Mouse (Mus musculus): ENCODE results near the gene Zbtb16. TPM values are rescaled to one million over a fixed set of nuclear protein-coding genes. Genes with fewer than 3 reads are reported as not detected.
A peak's percentile ranks its signal among the peaks of the same experiment; 100 is the strongest.

Zbtb16 gene
- polyA plus RNA-seq, 1 experiment: 3.0 TPM

DNA sequence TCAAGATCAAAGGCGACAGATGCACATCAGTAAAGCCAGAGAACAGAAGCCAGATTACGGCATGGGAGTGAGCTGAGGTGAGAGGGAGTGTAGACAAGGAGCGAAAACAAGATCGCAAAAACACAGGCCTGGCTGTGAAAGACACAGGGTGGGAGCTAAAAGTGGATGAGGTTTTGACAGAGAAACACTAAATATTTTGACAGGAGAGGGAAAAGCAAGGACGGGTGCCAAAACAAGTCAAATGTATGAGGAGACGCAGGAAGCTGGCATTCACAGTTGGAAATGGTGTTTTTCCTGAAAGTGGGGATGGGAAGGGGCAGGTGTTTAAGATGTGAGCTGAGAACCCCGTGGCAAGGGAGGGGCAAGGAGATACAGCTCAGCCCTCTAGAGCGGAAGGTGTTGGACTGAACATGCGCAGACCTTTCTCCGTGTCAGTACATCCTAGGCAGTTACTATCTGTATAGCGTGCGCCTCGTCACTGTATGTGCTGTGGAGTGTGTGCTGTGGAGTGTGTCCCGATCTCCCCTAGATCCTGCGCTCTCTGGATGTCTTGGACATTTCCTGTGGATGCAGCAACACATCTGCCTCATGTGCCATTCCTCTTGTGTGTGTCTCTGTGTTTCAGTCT, 197.7 kb downstream of the Zbtb16 start:
- no peak for DNase-seq
- TF ChIP-seq CTCF (conservative IDR thresholded peaks at IDR 0.05; ENCODE audit: insufficient read depth, insufficient read length, low read depth, low read length) (no peak), POLR2A (IDR thresholded peaks at IDR 0.05; ENCODE audit: low read depth, low read length) (no peak)

DNA sequence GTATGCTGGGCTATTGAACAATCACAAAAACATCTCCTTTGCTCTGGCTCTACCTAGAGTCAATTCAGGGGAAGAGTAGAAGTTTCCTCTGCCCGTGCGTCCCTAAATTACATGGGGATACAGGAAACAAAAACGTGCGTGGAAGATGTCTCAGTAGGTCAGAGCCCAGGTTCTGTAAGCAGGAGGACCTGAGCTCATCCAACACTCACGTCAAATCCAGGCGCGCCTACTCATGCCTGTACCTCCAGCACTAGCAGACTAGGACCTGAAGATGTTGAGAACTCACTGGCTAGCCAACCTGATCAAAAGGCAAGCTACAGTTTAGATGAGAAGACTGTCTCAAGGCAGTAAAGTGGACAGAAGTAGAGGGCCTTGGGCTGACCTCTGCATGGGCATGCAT, 198.9 kb downstream of the Zbtb16 start:
- TF ChIP-seq POLR2A (IDR thresholded peaks at IDR 0.05; ENCODE audit: low read depth, low read length): no peak
- no peak for TF ChIP-seq CTCF (conservative IDR thresholded peaks at IDR 0.05; ENCODE audit: insufficient read depth, insufficient read length, low read depth, low read length)
- WGBS: 89% methylated on average over 7 of the region's 7 CpGs
- DNase-seq: no peak

More for the DNA sequence above, 197.7 kb downstream of the Zbtb16 start:
- H3K27me3 ChIP-seq (replicated peaks; ENCODE audit: control insufficient read depth, insufficient read depth, low read length): no peaks in the 10 kb centered on the region
- H3K4me3 ChIP-seq (ENCODE audit: insufficient read depth, low read depth, low read length): no peak overlapping the region
- 46% methylated on average over 15 of the region's 15 CpGs for WGBS
- H3K4me1 ChIP-seq (ENCODE audit: control insufficient read depth, insufficient read depth, low read length): no peaks in the 10 kb centered on the region
- H3K27ac ChIP-seq (ENCODE audit: insufficient read depth, low read depth, low read length): no peak overlapping the region
- no peaks in the 10 kb centered on the region for H3K36me3 ChIP-seq (ENCODE audit: control insufficient read depth, insufficient read depth, low read length)

DNA sequence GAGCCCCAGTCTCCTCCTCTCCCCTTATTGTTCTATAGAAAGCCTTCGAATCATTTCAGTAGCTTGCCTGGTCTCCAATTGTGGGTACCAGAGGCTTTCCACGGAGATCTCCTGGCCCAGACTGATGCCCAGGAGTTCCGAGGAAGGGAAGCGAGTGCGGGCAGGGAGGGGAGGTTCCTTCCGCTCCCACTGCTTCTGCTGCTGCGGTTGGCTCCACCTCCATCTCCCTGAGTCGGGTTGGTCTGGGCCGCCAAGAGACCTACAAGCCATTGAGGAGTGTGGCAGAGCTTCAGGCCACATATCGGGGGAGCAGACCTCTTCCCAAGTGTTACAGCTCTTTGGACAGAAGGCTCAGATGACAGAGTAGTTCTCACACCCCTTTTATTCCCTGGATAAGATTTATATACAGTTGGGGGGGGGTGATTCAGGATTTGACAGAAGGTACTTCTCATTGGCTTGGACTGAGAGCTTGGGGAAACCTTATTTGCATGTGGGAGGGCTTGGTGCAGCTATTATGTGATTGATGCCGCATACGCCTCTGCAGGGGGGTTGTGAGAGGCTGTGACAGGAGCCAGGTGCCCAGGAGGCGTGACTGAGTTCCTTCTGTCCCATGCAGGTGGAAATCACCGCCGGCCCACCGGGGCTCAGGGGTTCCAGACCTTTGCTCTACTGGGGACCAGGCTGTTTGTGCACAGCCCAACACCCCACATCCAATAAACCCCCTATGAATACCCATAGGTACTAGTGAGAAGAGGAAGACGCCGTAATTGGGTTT, 200.3 kb downstream of the Zbtb16 start:
- DNase-seq: no peak
- Histone ChIP-seq H3K4me1 (ENCODE audit: control insufficient read depth, insufficient read depth, low read length) (no peaks in the 10 kb centered on the region), H3K27ac (ENCODE audit: insufficient read depth, low read depth, low read length) (no peak overlapping the region), H3K36me3 (ENCODE audit: control insufficient read depth, insufficient read depth, low read length) (no peaks in the 10 kb centered on the region), H3K27me3 (replicated peaks; ENCODE audit: control insufficient read depth, insufficient read depth, low read length) (no peaks in the 10 kb centered on the region), H3K4me3 (ENCODE audit: insufficient read depth, low read depth, low read length) (no peak overlapping the region)
- no peak for TF ChIP-seq POLR2A (IDR thresholded peaks at IDR 0.05; ENCODE audit: low read depth, low read length)
- no peak for TF ChIP-seq CTCF (conservative IDR thresholded peaks at IDR 0.05; ENCODE audit: insufficient read depth, insufficient read length, low read depth, low read length)
- WGBS: 36% methylated on average over 18 of the region's 18 CpGs

More for the DNA sequence above, 198.9 kb downstream of the Zbtb16 start:
- no peaks in the 10 kb centered on the region for H3K27me3 ChIP-seq (replicated peaks; ENCODE audit: control insufficient read depth, insufficient read depth, low read length)
- no peaks in the 10 kb centered on the region for H3K4me1 ChIP-seq (ENCODE audit: control insufficient read depth, insufficient read depth, low read length)
- H3K4me3 ChIP-seq (ENCODE audit: insufficient read depth, low read depth, low read length): no peak overlapping the region
- no peak overlapping the region for H3K27ac ChIP-seq (ENCODE audit: insufficient read depth, low read depth, low read length)
- no peaks in the 10 kb centered on the region for H3K36me3 ChIP-seq (ENCODE audit: control insufficient read depth, insufficient read depth, low read length)

DNA sequence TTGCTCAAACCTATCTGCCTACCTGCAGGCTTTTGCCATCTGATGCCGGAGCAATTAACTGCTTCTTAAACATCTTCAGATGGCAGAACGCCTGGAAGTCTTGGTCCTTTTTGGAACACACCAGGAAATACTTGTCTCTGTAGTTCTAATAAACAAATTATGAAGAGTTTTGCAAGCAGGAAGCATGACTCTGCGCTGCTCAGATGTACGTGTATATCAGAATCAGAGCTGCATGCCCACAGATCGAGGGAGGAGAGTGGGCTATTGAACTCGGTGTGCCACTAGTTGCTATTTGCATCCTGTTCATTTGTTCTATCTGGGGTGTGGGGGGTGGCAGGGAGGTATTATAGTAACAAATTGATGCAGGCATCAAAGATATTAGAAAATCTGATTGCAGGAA, 202.9 kb downstream of the Zbtb16 start:
- no peak for TF ChIP-seq POLR2A (IDR thresholded peaks at IDR 0.05; ENCODE audit: low read depth, low read length)
- TF ChIP-seq CTCF (conservative IDR thresholded peaks at IDR 0.05; ENCODE audit: insufficient read depth, insufficient read length, low read depth, low read length): no peak
- H3K27ac ChIP-seq (ENCODE audit: insufficient read depth, low read depth, low read length): no peak overlapping the region
- no peaks in the 10 kb centered on the region for H3K27me3 ChIP-seq (replicated peaks; ENCODE audit: control insufficient read depth, insufficient read depth, low read length)
- no peaks in the 10 kb centered on the region for H3K36me3 ChIP-seq (ENCODE audit: control insufficient read depth, insufficient read depth, low read length)
- no peak for DNase-seq
- no peaks in the 10 kb centered on the region for H3K4me1 ChIP-seq (ENCODE audit: control insufficient read depth, insufficient read depth, low read length)
- no peak overlapping the region for H3K4me3 ChIP-seq (ENCODE audit: insufficient read depth, low read depth, low read length)
- WGBS: 83% methylated on average over 6 of the region's 6 CpGs

DNA sequence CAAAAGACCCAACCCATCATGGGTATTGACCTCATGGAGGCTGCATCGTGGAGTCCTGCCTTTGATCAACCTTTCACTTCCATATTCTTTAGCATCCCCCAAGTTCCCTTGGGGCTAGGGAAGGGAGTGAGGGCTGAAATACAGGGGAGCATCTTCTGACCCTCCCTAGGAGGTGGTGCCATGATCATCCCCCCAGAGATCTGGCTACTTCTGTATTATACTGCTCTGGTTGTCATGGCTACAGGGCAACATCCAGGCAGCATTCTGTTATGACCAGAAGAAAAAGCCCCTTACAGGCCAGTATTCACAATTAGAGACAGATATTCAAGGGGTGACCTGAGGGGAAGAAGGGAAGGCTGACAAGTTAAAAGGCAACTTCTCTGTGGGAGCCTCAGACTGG, 216.8 kb downstream of the Zbtb16 start:
- H3K27me3 ChIP-seq (replicated peaks; ENCODE audit: control insufficient read depth, insufficient read depth, low read length): no peaks in the 10 kb centered on the region
- H3K36me3 ChIP-seq (ENCODE audit: control insufficient read depth, insufficient read depth, low read length): no peaks in the 10 kb centered on the region
- no peaks in the 10 kb centered on the region for H3K4me1 ChIP-seq (ENCODE audit: control insufficient read depth, insufficient read depth, low read length)
- TF ChIP-seq POLR2A (IDR thresholded peaks at IDR 0.05; ENCODE audit: low read depth, low read length) (no peak), CTCF (conservative IDR thresholded peaks at IDR 0.05; ENCODE audit: insufficient read depth, insufficient read length, low read depth, low read length) (no peak)
- WGBS: 57% methylated on average over 1 of the region's 1 CpGs
- H3K4me3 ChIP-seq (ENCODE audit: insufficient read depth, low read depth, low read length): no peak overlapping the region
- DNase-seq: no peak
- H3K27ac ChIP-seq (ENCODE audit: insufficient read depth, low read depth, low read length): no peak overlapping the region

DNA sequence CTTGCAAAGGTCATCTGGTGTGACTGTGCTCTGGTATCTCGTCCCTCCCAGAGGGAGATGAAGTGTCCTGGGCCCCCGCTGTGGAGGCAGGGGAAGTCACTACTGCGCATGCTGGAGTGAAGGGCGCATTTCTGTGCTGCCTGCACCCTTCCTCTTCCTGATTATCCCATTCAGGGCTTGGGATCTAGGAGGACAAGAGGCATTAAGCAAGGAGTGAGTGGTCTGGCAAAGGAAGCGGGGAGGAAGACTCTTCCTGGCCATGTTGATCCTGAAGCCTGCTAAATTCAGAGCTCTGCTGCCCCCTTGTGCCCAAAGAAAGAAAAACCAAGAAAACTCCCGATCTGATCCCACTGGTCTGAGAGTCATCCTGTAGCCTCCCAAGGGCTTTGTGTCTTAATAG, 217.4 kb downstream of the Zbtb16 start:
- peak; percentile 74 for DNase-seq
- Histone ChIP-seq H3K27me3 (replicated peaks; ENCODE audit: control insufficient read depth, insufficient read depth, low read length) (no peaks in the 10 kb centered on the region), H3K27ac (ENCODE audit: insufficient read depth, low read depth, low read length) (0 out of 2 replicates have a peak overlapping the region, but pooled peaks have one; percentile 26), H3K36me3 (ENCODE audit: control insufficient read depth, insufficient read depth, low read length) (no peaks in the 10 kb centered on the region), H3K4me1 (ENCODE audit: control insufficient read depth, insufficient read depth, low read length) (no peaks in the 10 kb centered on the region), H3K4me3 (ENCODE audit: insufficient read depth, low read depth, low read length) (no peak overlapping the region)
- WGBS: 30% methylated on average over 6 of the region's 6 CpGs
- TF ChIP-seq CTCF (conservative IDR thresholded peaks at IDR 0.05; ENCODE audit: insufficient read depth, insufficient read length, low read depth, low read length) (peak; percentile 70), POLR2A (IDR thresholded peaks at IDR 0.05; ENCODE audit: low read depth, low read length) (no peak)

DNA sequence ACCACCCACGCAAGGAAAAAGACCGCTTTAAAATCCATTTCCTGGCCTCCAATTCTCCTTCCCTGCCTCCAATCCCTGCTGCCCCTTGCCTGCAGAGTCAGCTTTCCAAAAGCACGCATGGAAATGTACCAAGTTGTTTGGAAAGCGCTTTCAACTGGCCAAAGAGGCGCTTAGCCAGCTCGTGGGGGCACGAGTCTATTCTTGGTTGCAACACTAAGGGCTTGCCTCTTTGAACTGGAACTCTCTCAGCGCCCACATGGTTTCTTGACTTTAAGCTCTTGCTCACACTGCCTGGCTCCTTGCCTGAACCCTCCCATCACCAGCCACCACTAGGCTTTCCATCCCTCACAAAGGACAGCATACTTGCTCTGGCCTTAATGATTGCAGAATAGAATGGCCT, 217.9 kb downstream of the Zbtb16 start:
- Histone ChIP-seq H3K27me3 (replicated peaks; ENCODE audit: control insufficient read depth, insufficient read depth, low read length) (no peaks in the 10 kb centered on the region), H3K36me3 (ENCODE audit: control insufficient read depth, insufficient read depth, low read length) (no peaks in the 10 kb centered on the region), H3K27ac (ENCODE audit: insufficient read depth, low read depth, low read length) (0 out of 2 replicates have a peak overlapping the region, but pooled peaks have one; percentile 26), H3K4me1 (ENCODE audit: control insufficient read depth, insufficient read depth, low read length) (no peaks in the 10 kb centered on the region), H3K4me3 (ENCODE audit: insufficient read depth, low read depth, low read length) (no peak overlapping the region)
- DNase-seq: peak; percentile 55
- no peak for TF ChIP-seq CTCF (conservative IDR thresholded peaks at IDR 0.05; ENCODE audit: insufficient read depth, insufficient read length, low read depth, low read length)
- no peak for TF ChIP-seq POLR2A (IDR thresholded peaks at IDR 0.05; ENCODE audit: low read depth, low read length)
- WGBS: 59% methylated on average over 8 of the region's 8 CpGs

Data from kidney, adult 2 months (tissue).